Mouse (Mus musculus) CH12.LX (cell line): ENCODE data around the gene Hecw2.

Source experiments
- CHD1 ChIP-seq: IDR thresholded peaks from 2 replicates; pipeline ENCODE4 v1.6.1; 2012; ENCODE audit warnings: low read depth, low read length, improper control_type of control experiment, inconsistent platforms
- CHD2 ChIP-seq: IDR thresholded peaks from 2 replicates; pipeline ENCODE4 v1.6.1; 2011; ENCODE audit warnings: low read length, improper control_type of control experiment
- CTCF ChIP-seq, 2 experiments: IDR thresholded peaks in 1 of 2; conservative IDR thresholded peaks in 1 of 2; 2 replicates each; pipeline ENCODE4 v1.5.1; 2011 to 2012; ENCODE audit warnings: low read depth in 2 of 2, low read length in 2 of 2, improper control_type of control experiment in 1 of 2, inconsistent platforms in 1 of 2, mild to moderate bottlenecking in 1 of 2, moderate library complexity in 1 of 2
- EP300 ChIP-seq: IDR thresholded peaks from 2 replicates; pipeline ENCODE4 v1.6.1; 2011; ENCODE audit warnings: low read length, improper control_type of control experiment
- JUN ChIP-seq: IDR thresholded peaks from 2 replicates; pipeline ENCODE4 v1.6.1; 2011; ENCODE audit warnings: low read depth, mild to moderate bottlenecking, low read length, improper control_type of control experiment, moderate library complexity; ENCODE audit not compliant: insufficient read depth
- KAT2A ChIP-seq: IDR thresholded peaks from 2 replicates; pipeline ENCODE4 v1.6.1; 2012; ENCODE audit warnings: low read length, improper control_type of control experiment, inconsistent platforms; ENCODE audit not compliant: insufficient replicate concordance
- MEF2A ChIP-seq: IDR thresholded peaks from 2 replicates; pipeline ENCODE4 v1.6.1; 2014; ENCODE audit warnings: low read depth, mild to moderate bottlenecking, inconsistent platforms, low read length, improper control_type of control experiment, borderline replicate concordance
- MXI1 ChIP-seq: IDR thresholded peaks from 2 replicates; pipeline ENCODE4 v1.6.1; 2011; ENCODE audit warnings: mild to moderate bottlenecking, low read depth, low read length, improper control_type of control experiment
- POLR2A ChIP-seq: IDR thresholded peaks from 2 replicates; pipeline ENCODE4 v1.6.1; 2011; ENCODE audit warnings: low read depth, mild to moderate bottlenecking, improper control_type of control experiment, low read length
- TBP ChIP-seq: conservative IDR thresholded peaks from 2 replicates; pipeline ENCODE4 v1.6.1; 2011; ENCODE audit warnings: low read depth, low read length, improper control_type of control experiment
- TCF12 ChIP-seq: IDR thresholded peaks from 2 replicates; pipeline ENCODE4 v1.6.1; 2014; ENCODE audit warnings: low read depth, mild to moderate bottlenecking, inconsistent platforms, low read length, improper control_type of control experiment
- USF1 ChIP-seq: IDR thresholded peaks from 2 replicates; pipeline ENCODE4 v1.6.1; 2014; ENCODE audit warnings: low read depth, mild to moderate bottlenecking, inconsistent platforms, low read length, improper control_type of control experiment

DNA sequence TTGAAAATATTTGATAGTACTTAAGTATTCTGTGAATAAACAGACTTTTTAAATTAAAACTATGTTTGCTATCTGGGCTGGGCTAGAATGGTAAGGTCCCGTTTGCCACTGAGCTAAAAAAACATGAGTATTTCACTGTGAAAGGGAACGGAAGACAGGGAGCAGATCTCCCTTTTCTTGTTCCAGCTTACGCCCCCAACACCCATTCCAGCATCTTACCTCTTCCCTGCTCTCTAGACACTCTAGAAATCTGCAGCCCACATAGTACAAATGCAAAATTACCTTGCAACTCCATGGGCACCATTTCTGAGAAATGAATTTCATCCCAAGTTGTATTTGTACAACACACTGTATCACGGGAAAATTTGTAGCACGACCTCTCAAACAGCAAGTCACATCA, 49.9 kb downstream of the Hecw2 start:
- no peak for TF ChIP-seq CTCF (conservative IDR thresholded peaks at IDR 0.05 in 1 of 2, IDR thresholded peaks at IDR 0.05 in 1 of 2; ENCODE audit: low read depth in 2 of 2, low read length in 2 of 2)
- no peak for TF ChIP-seq POLR2A
- TF ChIP-seq EP300: no peak
- TF ChIP-seq MXI1: no peak
- TF ChIP-seq CHD1: no peak
- no peak for TF ChIP-seq MEF2A
- no peak for TF ChIP-seq JUN
- TF ChIP-seq CHD2: no peak
- no peak for TF ChIP-seq TBP
- no peak for TF ChIP-seq USF1
- TF ChIP-seq KAT2A: no peak
- TF ChIP-seq TCF12: no peak
